Mouse (Mus musculus): ENCODE measurements around the gene Taok3. TPM values are rescaled to one million over a fixed set of nuclear protein-coding genes. Genes with fewer than 3 reads are reported as not detected.
A peak's percentile ranks its signal among the peaks of the same experiment; 100 is the strongest.
"Not testable (repeated sequence)": the region's sequence is repeated elsewhere in the genome, so short reads cannot be mapped to it uniquely, and the experiment has no call there.

The Taok3 gene
- polyA plus RNA-seq, 1 experiment from 2014 or later, result 16.1 TPM

- TF ChIP-seq CTCF (IDR thresholded peaks at IDR 0.05; ENCODE audit: low read depth), result no peak
- Histone ChIP-seq H3K9ac (ENCODE audit: low read depth, low read length) (no peak overlapping the region), H3K27ac (no peak overlapping the region), H3K27me3 (ENCODE audit: insufficient read depth, low read length) (no peaks in the 10 kb centered on the region), H3K4me3 (replicated peaks; ENCODE audit: low read depth, low read length) (no peak overlapping the region), H3K9me3 (replicated peaks; ENCODE audit: low read length) (no peaks in the 10 kb centered on the region), H3K4me2 (ENCODE audit: low read length) (no peak overlapping the region), H3K36me3 (ENCODE audit: insufficient read depth, low read length) (no peaks in the 10 kb centered on the region), H3K4me1 (replicated peaks; ENCODE audit: insufficient read depth, low read length) (0 out of 2 replicates have a peak, but pooled peaks cover 7% of the 10 kb centered on the region)
- ATAC-seq (replicated peaks; ENCODE audit: low FRiP score, low read depth) (peak; percentile 74), DNase-seq (ENCODE audit: low spot score) (peak; percentile 69)
- 37% methylated on average over 6 of the region's 6 CpGs for WGBS
These were observed 172.6 kb downstream of the Taok3 start for GRCm38 (mm10) chr5:117292547-117292946.

DNA sequence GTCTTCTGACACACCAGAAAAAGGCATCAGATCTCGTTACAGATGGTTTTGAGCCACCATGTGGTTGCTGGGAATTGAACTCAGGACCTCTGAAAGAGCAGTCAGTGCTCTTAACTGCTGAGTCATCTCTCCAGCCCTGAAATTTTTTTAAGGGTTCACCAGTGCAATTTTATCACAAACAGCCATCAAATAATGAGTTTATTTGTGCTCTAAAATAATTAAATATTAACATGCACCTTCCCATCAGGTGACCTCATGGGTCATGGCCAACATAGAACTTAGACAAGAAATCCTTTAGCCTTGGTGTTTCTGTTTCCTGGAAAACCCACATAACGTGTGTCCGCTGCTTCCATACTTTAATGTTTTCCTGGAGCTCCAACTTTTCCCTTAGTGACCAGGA, 173.8 kb downstream of the Taok3 start:
- not testable (repeated sequence) for H3K36me3 ChIP-seq (ENCODE audit: insufficient read depth, low read length); H3K4me3 ChIP-seq (replicated peaks; ENCODE audit: low read depth, low read length); ATAC-seq (replicated peaks; ENCODE audit: low FRiP score, low read depth); H3K4me2 ChIP-seq (ENCODE audit: low read length); H3K9ac ChIP-seq (ENCODE audit: low read depth, low read length); H3K9me3 ChIP-seq (replicated peaks; ENCODE audit: low read length); DNase-seq (ENCODE audit: low spot score); H3K27me3 ChIP-seq (ENCODE audit: insufficient read depth, low read length); H3K27ac ChIP-seq; H3K4me1 ChIP-seq (replicated peaks; ENCODE audit: insufficient read depth, low read length)
- WGBS, result 76% methylated on average over 3 of the region's 3 CpGs

DNA sequence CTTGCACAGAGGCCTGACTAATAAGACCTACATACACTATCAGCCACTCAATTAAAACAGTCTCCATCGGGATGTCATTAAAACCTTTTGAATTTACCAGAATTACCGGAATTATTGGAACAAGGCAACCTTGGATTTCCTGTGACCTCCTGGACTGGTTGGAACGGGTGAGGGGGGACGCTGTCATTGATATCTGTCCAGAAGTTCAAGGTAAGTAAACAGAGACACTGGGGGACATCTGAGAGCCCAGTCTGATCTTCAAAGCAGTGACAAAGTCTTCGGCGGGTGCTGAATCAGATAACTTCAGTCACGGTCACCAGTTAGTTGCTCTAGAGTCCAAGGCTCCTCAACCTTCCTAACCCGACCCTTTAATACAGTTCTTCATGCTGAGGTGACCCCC, 175.1 kb downstream of the Taok3 start:
- Histone ChIP-seq H3K9me3 (replicated peaks; ENCODE audit: low read length) (no peaks in the 10 kb centered on the region), H3K4me3 (replicated peaks; ENCODE audit: low read depth, low read length) (no peak overlapping the region), H3K27me3 (ENCODE audit: insufficient read depth, low read length) (no peaks in the 10 kb centered on the region), H3K36me3 (ENCODE audit: insufficient read depth, low read length) (no peaks in the 10 kb centered on the region), H3K4me1 (replicated peaks; ENCODE audit: insufficient read depth, low read length) (no peaks in the 10 kb centered on the region), H3K27ac (no peak overlapping the region), H3K9ac (ENCODE audit: low read depth, low read length) (no peak overlapping the region), H3K4me2 (ENCODE audit: low read length) (no peak overlapping the region)
- DNase-seq (ENCODE audit: low spot score), result no peak
- TF ChIP-seq CTCF (IDR thresholded peaks at IDR 0.05; ENCODE audit: low read depth), result no peak
- 80% methylated on average over 8 of the region's 8 CpGs for WGBS
- ATAC-seq (replicated peaks; ENCODE audit: low FRiP score, low read depth), result no peak

DNA sequence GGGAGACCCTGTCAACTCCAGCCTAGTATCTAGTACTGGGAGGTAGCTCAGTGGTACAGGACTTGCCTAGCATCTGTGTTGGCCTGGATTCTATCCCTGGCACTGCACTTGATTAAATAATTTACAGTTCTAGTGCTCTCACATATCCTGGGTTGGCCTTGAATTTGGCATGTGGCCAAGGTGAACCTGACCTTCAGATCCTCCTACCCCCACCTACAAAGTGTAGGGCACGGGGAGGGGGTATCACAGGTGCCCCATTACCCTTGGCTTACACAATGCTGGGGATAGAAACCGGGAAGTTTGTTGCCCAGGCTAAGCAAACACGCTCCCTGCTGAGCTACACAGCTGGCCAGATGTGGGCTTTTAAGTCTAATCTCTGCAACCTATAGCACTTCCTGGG, 183.0 kb downstream of the Taok3 start:
- H3K4me2 ChIP-seq (ENCODE audit: low read length), result no peak overlapping the region
- no peak for ATAC-seq (replicated peaks; ENCODE audit: low FRiP score, low read depth)
- 70% methylated on average over 3 of the region's 3 CpGs for WGBS
- H3K9me3 ChIP-seq (replicated peaks; ENCODE audit: low read length), result no peaks in the 10 kb centered on the region
- H3K4me1 ChIP-seq (replicated peaks; ENCODE audit: insufficient read depth, low read length), result no peaks in the 10 kb centered on the region
- no peaks in the 10 kb centered on the region for H3K36me3 ChIP-seq (ENCODE audit: insufficient read depth, low read length)
- H3K27me3 ChIP-seq (ENCODE audit: insufficient read depth, low read length), result no peaks in the 10 kb centered on the region
- no peak for DNase-seq (ENCODE audit: low spot score)
- TF ChIP-seq CTCF (IDR thresholded peaks at IDR 0.05; ENCODE audit: low read depth), result no peak
- H3K9ac ChIP-seq (ENCODE audit: low read depth, low read length), result no peak overlapping the region
- no peak overlapping the region for H3K27ac ChIP-seq
- no peak overlapping the region for H3K4me3 ChIP-seq (replicated peaks; ENCODE audit: low read depth, low read length)

GRCm38 (mm10) chr5:117303691-117304579, 184.0 kb downstream of the Taok3 start:
- no peak overlapping the region for H3K9ac ChIP-seq (ENCODE audit: low read depth, low read length)
- H3K9me3 ChIP-seq (replicated peaks; ENCODE audit: low read length), result no peaks in the 10 kb centered on the region
- no peak overlapping the region for H3K27ac ChIP-seq
- no peak for ATAC-seq (replicated peaks; ENCODE audit: low FRiP score, low read depth)
- DNase-seq (ENCODE audit: low spot score), result no peak
- H3K4me1 ChIP-seq (replicated peaks; ENCODE audit: insufficient read depth, low read length), result no peaks in the 10 kb centered on the region
- TF ChIP-seq CTCF (IDR thresholded peaks at IDR 0.05; ENCODE audit: low read depth), result no peak
- H3K4me3 ChIP-seq (replicated peaks; ENCODE audit: low read depth, low read length), result no peak overlapping the region
- no peaks in the 10 kb centered on the region for H3K27me3 ChIP-seq (ENCODE audit: insufficient read depth, low read length)
- no peaks in the 10 kb centered on the region for H3K36me3 ChIP-seq (ENCODE audit: insufficient read depth, low read length)
- H3K4me2 ChIP-seq (ENCODE audit: low read length), result no peak overlapping the region
- 65% methylated on average over 18 of the region's 18 CpGs for WGBS

DNA sequence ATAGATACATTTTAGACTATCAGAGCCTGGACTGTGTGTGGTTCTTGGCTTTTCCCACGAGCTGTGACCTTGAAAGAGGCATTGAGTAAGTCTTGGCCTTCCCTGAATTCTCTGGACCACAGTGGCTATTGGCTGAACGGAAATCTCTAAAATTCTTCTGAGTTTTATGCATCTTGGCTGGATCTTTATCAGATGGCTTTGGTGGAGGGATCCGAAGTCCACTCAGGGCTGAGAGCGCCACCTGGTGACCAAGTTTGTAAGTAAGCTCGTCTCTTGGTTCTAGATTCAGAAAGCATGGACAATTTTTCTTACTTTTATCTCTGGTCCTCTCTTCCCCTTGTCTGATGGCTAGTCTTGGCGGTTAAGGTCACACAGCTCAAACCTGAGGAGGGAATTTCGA, 185.0 kb downstream of the Taok3 start:
- no peaks in the 10 kb centered on the region for H3K36me3 ChIP-seq (ENCODE audit: insufficient read depth, low read length)
- H3K4me3 ChIP-seq (replicated peaks; ENCODE audit: low read depth, low read length), result no peak overlapping the region
- ATAC-seq (replicated peaks; ENCODE audit: low FRiP score, low read depth) (peak; percentile 66), DNase-seq (ENCODE audit: low spot score) (peak; percentile 93)
- WGBS, result 64% methylated on average over 7 of the region's 7 CpGs
- no peak overlapping the region for H3K9ac ChIP-seq (ENCODE audit: low read depth, low read length)
- H3K27me3 ChIP-seq (ENCODE audit: insufficient read depth, low read length), result no peaks in the 10 kb centered on the region
- no peaks in the 10 kb centered on the region for H3K9me3 ChIP-seq (replicated peaks; ENCODE audit: low read length)
- H3K27ac ChIP-seq, result no peak overlapping the region
- peak; percentile 83 for TF ChIP-seq CTCF (IDR thresholded peaks at IDR 0.05; ENCODE audit: low read depth)
- H3K4me1 ChIP-seq (replicated peaks; ENCODE audit: insufficient read depth, low read length), result no peaks in the 10 kb centered on the region
- no peak overlapping the region for H3K4me2 ChIP-seq (ENCODE audit: low read length)

Measured in kidney, postnatal 0 days (tissue).